Mouse (Mus musculus) embryonic facial prominence, embryonic 13.5 days (tissue): ENCODE results near the gene Edem3. TPM values are rescaled to one million over a fixed set of nuclear protein-coding genes. Genes with fewer than 3 reads are reported as not detected.
"Not testable (repeated sequence)": the region's sequence is repeated elsewhere in the genome, so short reads cannot be mapped to it uniquely, and the experiment has no call there.

Experiments used
- ATAC-seq: fragments of 200-750 bp; cut with Nextera tagmentation; 2 replicates; pipeline ENCODE4 v1.8.0; 2017; ENCODE audit warnings: low read depth; ENCODE audit not compliant: insufficient number of reproducible peaks, insufficient read depth, low FRiP score, low TSS enrichment
- H3K27ac ChIP-seq: fragments of 300-500 bp; sonication (generic); 2 replicates; pipeline ENCODE4 v1.5.1; 2015; ENCODE audit warnings: moderate library complexity, mild to moderate bottlenecking, inconsistent platforms
- H3K27me3 ChIP-seq: fragments of 300-500 bp; sonication (generic); 2 replicates; pipeline ENCODE4 v1.6.1; 2015; ENCODE audit warnings: mild to moderate bottlenecking, inconsistent platforms
- H3K36me3 ChIP-seq: fragments of 300-500 bp; sonication (generic); 2 replicates; pipeline ENCODE4 v1.6.1; 2015; ENCODE audit warnings: mild to moderate bottlenecking, inconsistent platforms
- H3K4me1 ChIP-seq: fragments of 300-500 bp; sonication (generic); 2 replicates; pipeline ENCODE4 v1.6.1; 2015; ENCODE audit warnings: inconsistent platforms
- H3K4me2 ChIP-seq: fragments of 300-500 bp; sonication (generic); 2 replicates; pipeline ENCODE4 v1.6.1; 2015; ENCODE audit warnings: moderate library complexity, mild to moderate bottlenecking, inconsistent platforms
- H3K4me3 ChIP-seq: fragments of 300-500 bp; sonication (generic); 2 replicates; pipeline ENCODE4 v1.5.1; 2015; ENCODE audit warnings: mild to moderate bottlenecking, inconsistent platforms
- H3K9ac ChIP-seq: fragments of 300-500 bp; sonication (generic); 2 replicates; pipeline ENCODE4 v1.6.1; 2015; ENCODE audit warnings: mild to moderate bottlenecking, inconsistent platforms
- H3K9me3 ChIP-seq: fragments of 300-500 bp; sonication (generic); 2 replicates; pipeline ENCODE4 v1.6.1; 2016; ENCODE audit warnings: inconsistent platforms
- WGBS: fragments of 180-500 bp; shearing (Covaris S2); methylation state at CpG from one replicate; pipeline ENCODE4 v1.1.7; 2015; ENCODE audit warnings: mixed read lengths; 5-methylcytosine and 5-hydroxymethylcytosine counted together
- polyA plus RNA-seq: library from polyadenylated mRNA; unstranded; fragments of >200 nt; fragmentation: Nextera tagmentation; extraction: Ambion mirVana; gene quantifications from 2 replicates; pipeline ENCODE4 v1.2.1, GENCODE M21; 2015

Gene Edem3
- polyA plus RNA-seq, 1 experiment from 2014 or later: 13.8 TPM

DNA sequence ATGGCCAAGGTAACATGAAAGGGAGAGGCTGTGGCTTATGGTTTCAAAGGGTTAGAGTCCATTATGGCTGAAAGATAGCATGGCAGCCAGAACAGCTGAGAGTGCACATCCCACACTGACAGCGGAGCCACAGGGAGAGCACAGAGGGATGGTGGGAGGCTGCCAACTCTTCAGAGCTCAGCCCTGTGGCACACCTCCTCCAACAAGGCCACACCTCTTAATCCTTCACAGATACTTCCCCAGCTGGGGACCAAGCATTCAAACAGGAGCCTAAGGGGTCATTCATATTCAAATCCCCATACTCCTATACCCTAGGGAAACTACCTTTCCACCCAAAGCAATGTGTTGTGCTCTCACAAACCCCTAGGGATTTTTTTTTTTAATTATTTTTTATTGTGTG, 23.4 kb downstream of the Edem3 start:
- 50% methylated on average over 1 of the region's 1 CpGs for WGBS
- H3K27me3 ChIP-seq: no peaks in the 10 kb centered on the region
- H3K4me1 ChIP-seq: no peaks in the 10 kb centered on the region
- H3K27ac ChIP-seq: no peak overlapping the region
- no peak overlapping the region for H3K9ac ChIP-seq
- no peak overlapping the region for H3K4me3 ChIP-seq
- ATAC-seq: no peak
- H3K9me3 ChIP-seq: no peaks in the 10 kb centered on the region
- H3K4me2 ChIP-seq: no peak overlapping the region
- H3K36me3 ChIP-seq: peaks cover 61% of the 10 kb centered on the region

DNA sequence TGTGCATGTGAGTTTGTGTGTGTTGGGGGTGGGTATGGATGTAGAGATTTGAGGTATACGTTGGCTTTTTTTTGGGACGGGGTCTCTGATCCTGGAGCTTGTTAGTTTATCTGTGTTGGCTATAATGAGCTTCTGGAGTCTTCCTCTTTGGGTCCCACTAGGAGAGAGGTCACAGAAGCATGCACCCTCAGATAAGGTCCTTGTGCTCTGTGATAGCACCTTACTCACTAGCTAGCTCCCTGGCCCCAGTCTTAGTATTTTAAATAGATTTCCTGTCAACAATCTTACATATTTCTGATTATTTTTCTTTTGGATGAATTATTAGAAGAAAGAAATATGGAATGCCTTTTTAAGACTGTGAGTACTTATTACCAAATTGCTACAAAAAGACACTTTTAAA, 24.1 kb downstream of the Edem3 start:
- Histone ChIP-seq H3K4me3 (no peak overlapping the region), H3K27me3 (no peaks in the 10 kb centered on the region), H3K9ac (no peak overlapping the region), H3K4me1 (no peaks in the 10 kb centered on the region), H3K9me3 (no peaks in the 10 kb centered on the region), H3K36me3 (peaks cover 55% of the 10 kb centered on the region), H3K4me2 (no peak overlapping the region), H3K27ac (no peak overlapping the region)
- 92% methylated on average over 2 of the region's 2 CpGs for WGBS
- no peak for ATAC-seq

DNA sequence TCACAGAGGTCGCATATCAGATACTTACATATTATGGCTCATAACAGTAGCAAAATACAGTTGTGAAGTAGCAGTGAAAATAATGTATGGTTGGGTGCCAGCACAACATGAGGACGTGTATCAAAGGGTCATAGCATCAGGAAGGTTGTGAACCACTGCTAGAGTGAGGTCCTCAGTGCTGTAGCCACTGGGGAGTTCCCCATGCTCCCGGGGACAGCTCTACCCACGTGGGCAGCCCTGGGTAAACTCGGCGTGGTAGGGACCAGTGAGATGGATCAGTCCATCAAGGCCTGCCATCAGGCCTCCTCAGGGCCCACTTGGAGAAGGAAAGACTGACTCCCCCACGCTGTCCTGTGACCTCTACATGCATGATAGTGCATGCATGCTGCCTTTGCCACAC, 26.3 kb downstream of the Edem3 start:
- 83% methylated on average over 7 of the region's 7 CpGs for WGBS
- no peak overlapping the region for H3K9ac ChIP-seq
- peaks cover 56% of the 10 kb centered on the region for H3K36me3 ChIP-seq
- no peaks in the 10 kb centered on the region for H3K27me3 ChIP-seq
- H3K4me3 ChIP-seq: no peak overlapping the region
- no peak for ATAC-seq
- H3K4me2 ChIP-seq: no peak overlapping the region
- no peak overlapping the region for H3K27ac ChIP-seq
- no peaks in the 10 kb centered on the region for H3K9me3 ChIP-seq
- no peaks in the 10 kb centered on the region for H3K4me1 ChIP-seq

DNA sequence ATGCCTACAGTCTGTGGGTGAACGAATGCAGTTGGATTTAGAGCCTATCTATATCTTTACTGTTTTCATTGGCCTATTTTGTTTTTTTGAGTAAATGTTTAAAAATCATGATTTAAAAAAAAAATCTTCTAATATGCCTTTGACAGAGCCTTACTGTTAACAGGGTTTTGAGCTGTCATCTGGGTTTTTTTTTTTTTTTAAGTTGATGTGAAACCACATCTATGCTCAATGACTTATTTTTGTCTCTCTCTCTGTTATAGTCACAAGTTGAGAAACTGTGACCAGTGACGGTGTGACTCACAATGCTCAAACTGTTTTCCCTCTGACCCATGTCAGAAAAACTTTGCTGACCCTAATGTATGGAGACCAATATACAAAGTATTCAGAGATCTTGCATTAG, 28.2 kb downstream of the Edem3 start:
- H3K4me1 ChIP-seq: no peaks in the 10 kb centered on the region
- no peaks in the 10 kb centered on the region for H3K9me3 ChIP-seq
- H3K27ac ChIP-seq: no peak overlapping the region
- H3K27me3 ChIP-seq: no peaks in the 10 kb centered on the region
- H3K4me3 ChIP-seq: no peak overlapping the region
- ATAC-seq: no peak
- whole genome bisulfite sequencing: 83% methylated on average over 2 of the region's 2 CpGs
- no peak overlapping the region for H3K9ac ChIP-seq
- H3K4me2 ChIP-seq: no peak overlapping the region
- peaks cover 43% of the 10 kb centered on the region for H3K36me3 ChIP-seq

DNA sequence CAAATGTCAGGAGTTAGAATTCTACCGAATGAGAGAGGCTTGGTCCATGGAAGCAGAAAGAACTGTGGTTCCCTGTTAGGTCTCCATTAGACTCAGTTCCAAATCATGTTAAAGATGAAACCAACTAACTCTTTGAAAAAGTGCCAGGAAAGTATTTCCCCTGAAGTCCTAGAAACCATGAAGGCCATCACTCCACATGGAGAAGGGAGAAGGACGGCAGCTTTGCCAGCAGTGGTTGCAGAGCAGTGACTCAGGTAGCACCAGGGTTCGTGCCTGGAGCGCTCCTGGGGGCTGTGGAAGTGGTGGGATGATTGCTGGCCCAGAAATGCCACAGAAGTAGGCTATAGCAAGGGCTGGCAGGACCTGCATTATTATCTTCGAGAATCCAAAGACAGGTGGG, 31.2 kb downstream of the Edem3 start:
- Histone ChIP-seq H3K36me3 (peaks cover 39% of the 10 kb centered on the region), H3K27ac (no peak overlapping the region), H3K4me1 (no peaks in the 10 kb centered on the region), H3K4me2 (no peak overlapping the region), H3K9ac (no peak overlapping the region), H3K9me3 (no peaks in the 10 kb centered on the region), H3K4me3 (no peak overlapping the region), H3K27me3 (no peaks in the 10 kb centered on the region)
- ATAC-seq: no peak
- 90% methylated on average over 5 of the region's 5 CpGs for WGBS

DNA sequence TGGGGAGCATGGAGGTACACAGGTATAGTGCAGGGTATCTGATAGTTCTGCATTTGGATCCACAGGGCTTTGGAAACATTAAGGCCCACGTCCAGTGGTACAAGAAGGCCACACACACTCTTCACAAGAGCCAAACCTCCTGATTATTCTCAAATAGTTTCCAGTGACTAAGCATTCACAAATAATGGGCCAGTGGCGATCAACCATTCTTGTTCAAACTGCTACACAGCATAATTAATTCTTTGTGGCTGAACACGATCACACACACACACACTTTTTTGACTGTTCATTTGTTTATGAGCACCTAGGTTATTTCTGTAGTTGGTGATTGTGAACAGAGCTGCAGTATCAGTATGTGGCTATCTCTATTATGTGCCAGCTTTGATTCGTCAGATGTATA, 34.0 kb downstream of the Edem3 start:
- H3K27ac ChIP-seq: no peak overlapping the region
- H3K9ac ChIP-seq: no peak overlapping the region
- no peaks in the 10 kb centered on the region for H3K27me3 ChIP-seq
- no peaks in the 10 kb centered on the region for H3K9me3 ChIP-seq
- 89% methylated on average over 4 of the region's 4 CpGs for WGBS
- H3K36me3 ChIP-seq: peaks cover 36% of the 10 kb centered on the region
- H3K4me2 ChIP-seq: no peak overlapping the region
- no peak overlapping the region for H3K4me3 ChIP-seq
- no peak for ATAC-seq
- H3K4me1 ChIP-seq: no peaks in the 10 kb centered on the region

DNA sequence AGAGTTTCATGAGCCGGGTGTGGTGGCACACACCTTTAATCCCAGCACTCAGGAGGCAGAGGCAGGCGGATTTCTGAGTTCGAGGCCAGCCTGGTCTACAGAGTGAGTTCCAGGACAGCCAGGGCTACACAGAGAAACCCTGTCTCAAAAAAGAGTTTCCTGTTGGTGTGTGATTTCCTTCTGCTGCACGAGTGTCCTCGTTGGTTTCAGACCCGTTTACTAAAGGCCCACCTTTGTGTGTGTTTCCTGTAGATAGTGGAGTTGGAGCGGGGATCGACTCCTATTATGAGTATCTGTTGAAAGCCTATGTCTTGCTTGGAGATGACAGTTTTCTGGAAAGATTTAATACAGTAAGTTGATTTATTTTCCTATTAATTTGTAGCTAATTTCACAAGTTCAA, 36.9 kb downstream of the Edem3 start:
- H3K27ac ChIP-seq, H3K9ac ChIP-seq, ATAC-seq, H3K4me3 ChIP-seq, H3K4me1 ChIP-seq, H3K9me3 ChIP-seq, H3K27me3 ChIP-seq, H3K4me2 ChIP-seq: not testable (repeated sequence)
- WGBS: 93% methylated on average over 8 of the region's 8 CpGs
- H3K36me3 ChIP-seq: peaks cover 37% of the 10 kb centered on the region

DNA sequence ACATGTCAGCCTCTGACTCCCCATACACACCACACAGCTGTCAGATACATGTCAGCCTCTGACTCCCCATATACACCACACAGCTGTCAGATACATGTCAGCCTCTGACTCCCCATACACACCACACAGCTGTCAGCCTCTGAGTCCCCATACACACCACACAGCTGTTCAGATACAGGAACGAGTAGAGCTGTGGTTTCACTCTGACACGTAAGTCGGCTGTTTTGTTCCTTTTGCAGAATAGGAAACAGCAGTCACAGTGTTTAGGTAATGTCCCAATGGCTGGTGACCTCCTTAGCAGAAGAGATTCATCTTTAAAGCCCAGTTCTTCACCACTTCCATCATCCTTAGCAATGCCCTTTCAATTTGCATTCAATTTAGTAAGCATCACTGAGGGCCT, 47.6 kb downstream of the Edem3 start:
- H3K9ac ChIP-seq, H3K27me3 ChIP-seq, H3K27ac ChIP-seq, ATAC-seq, H3K4me1 ChIP-seq, H3K4me3 ChIP-seq, H3K9me3 ChIP-seq, H3K4me2 ChIP-seq: not testable (repeated sequence)
- peaks cover 49% of the 10 kb centered on the region for H3K36me3 ChIP-seq
- 70% methylated on average over 3 of the region's 3 CpGs for WGBS

DNA sequence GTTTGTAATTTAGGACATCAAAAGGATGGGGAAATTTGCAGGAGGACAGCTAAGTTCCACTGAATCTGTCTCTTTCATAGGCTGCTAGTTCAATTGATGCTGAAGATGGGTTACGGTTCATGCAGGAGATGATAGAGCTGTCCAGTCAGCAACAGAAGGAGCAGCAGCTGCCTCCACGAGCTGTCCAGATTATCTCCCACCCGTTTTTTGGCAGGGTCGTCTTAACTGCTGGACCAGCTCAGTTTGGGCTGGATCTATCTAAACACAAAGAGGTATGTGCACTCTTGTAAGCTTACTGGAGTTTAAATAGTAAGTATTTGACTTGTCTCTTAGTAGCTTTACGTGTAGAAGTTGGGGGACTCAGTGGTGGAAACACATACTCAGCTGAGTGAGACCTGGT, 52.1 kb downstream of the Edem3 start:
- Histone ChIP-seq H3K27me3 (no peaks in the 10 kb centered on the region), H3K4me1 (no peaks in the 10 kb centered on the region), H3K9ac (no peak overlapping the region), H3K36me3 (peaks cover 56% of the 10 kb centered on the region), H3K27ac (no peak overlapping the region), H3K4me2 (no peak overlapping the region), H3K4me3 (no peak overlapping the region), H3K9me3 (no peaks in the 10 kb centered on the region)
- ATAC-seq: no peak
- WGBS: 87% methylated on average over 5 of the region's 5 CpGs

DNA sequence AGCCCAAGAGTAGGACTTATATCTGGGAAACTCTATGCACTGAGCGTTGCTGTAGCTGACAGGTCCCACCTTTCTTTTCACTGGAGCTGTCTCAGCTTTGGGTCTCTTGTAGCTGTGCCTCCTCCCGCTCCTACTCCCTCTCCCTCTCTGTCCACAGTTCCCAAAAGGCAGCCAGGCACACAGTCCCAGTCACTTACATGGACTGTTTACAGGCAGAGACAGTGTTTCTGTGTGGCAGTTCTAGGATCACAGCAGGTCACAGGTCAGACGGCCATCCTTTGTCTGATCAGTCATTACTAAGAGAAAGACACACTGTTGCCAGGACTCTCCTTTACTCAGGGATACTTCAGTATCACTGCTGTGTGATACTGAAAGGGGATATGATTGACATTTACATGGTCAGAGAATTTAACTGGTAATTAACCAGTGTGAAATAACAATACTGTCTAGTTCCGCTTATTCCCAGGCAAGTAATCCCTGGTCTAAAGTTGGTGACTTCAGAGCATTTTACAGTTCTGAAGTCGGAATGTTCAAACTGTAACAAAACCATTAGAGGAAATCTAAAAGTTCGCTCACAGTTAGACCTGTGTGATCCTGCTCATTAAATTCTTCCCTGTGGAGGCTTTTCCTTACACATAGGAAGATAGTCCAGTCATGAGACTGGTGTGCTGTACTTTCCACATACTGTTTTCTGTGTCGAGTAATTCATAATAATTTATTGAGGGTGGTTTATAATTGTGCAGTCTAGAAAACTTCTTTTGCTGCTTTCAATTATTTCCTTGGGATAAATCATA, 55.7 kb downstream of the Edem3 start:
- Histone ChIP-seq H3K9me3 (no peaks in the 10 kb centered on the region), H3K9ac (no peak overlapping the region), H3K27ac (no peak overlapping the region), H3K4me3 (no peak overlapping the region), H3K4me1 (no peaks in the 10 kb centered on the region), H3K36me3 (peaks cover 61% of the 10 kb centered on the region), H3K27me3 (no peaks in the 10 kb centered on the region), H3K4me2 (no peak overlapping the region)
- WGBS: 72% methylated on average over 7 of the region's 7 CpGs
- ATAC-seq: no peak

DNA sequence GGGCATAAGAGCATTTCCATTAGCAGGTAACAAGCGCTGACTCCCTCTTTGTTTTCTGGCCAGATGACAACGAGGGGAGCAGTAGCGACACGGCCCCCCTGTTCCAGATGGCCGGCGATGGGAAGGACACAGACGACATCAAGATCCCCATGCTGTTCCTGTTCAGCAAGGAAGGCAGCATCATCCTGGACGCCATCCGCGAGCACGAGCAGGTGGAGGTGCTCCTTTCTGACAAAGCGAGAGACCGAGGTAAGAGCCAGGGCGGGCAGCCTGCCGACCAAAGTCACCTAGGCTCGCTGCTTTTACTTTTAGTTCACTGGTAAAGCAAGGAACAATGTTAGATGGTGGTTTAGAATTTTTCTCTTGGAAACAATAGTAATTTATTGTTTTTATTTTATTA, 56.3 kb downstream of the Edem3 start:
- Histone ChIP-seq H3K27ac (no peak overlapping the region), H3K4me2 (no peak overlapping the region), H3K27me3 (no peaks in the 10 kb centered on the region), H3K4me3 (no peak overlapping the region), H3K4me1 (no peaks in the 10 kb centered on the region), H3K9me3 (no peaks in the 10 kb centered on the region), H3K36me3 (peaks cover 66% of the 10 kb centered on the region), H3K9ac (no peak overlapping the region)
- 91% methylated on average over 16 of the region's 16 CpGs for WGBS
- ATAC-seq: no peak

DNA sequence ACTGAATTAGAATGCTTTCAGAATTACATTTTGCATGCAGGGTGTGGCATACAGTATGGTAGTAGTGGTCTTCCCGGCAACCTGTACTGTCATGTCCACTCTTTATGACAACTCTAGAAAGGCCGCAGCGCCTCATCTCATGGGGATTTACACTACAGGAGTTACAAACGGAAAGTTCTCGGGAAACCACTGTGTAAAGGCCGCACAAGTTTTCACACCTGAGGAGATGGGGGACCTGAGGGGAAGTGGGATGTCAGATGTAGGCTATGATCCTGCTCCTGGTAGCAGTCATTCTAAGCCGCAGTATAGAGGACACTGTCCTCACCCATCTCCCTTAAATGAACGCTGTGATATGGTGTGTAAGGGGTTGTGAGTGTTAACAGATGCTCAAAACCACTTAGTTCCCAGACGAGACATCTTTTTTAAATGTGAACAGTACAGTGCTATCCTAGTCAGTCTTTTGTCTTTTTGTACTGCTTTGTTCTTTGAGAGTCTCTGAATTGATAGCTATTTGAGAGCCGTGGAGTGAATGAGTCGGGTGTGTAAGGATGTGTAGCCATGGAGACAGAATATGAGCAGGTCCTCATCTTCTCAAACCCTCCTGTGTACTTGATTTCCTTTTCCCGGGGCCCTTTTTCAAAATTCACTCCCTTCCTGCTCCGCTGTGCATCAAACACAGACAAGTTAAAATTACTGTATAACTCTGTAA, 57.0 kb downstream of the Edem3 start:
- H3K36me3 ChIP-seq: peaks cover 66% of the 10 kb centered on the region
- H3K4me3 ChIP-seq: no peak overlapping the region
- 87% methylated on average over 13 of the region's 13 CpGs for WGBS
- no peak overlapping the region for H3K9ac ChIP-seq
- H3K27me3 ChIP-seq: no peaks in the 10 kb centered on the region
- no peak for ATAC-seq
- H3K9me3 ChIP-seq: no peaks in the 10 kb centered on the region
- H3K27ac ChIP-seq: no peak overlapping the region
- H3K4me1 ChIP-seq: 0 out of 2 replicates have a peak, but pooled peaks cover 2% of the 10 kb centered on the region
- H3K4me2 ChIP-seq: no peak overlapping the region
